Mouse (Mus musculus) small intestine, adult 2 months (tissue): Measurements from ENCODE around the gene Hddc2. TPM values are rescaled to one million over a fixed set of nuclear protein-coding genes. Genes with fewer than 3 reads are reported as not detected.

ENCODE experiments used
- H3K27ac ChIP-seq: fragments of 200-500 bp; 2 replicates; pipeline ENCODE4 v1.5.1; 2012; ENCODE audit warnings: low read depth, low read length, control low read depth, inconsistent platforms; ENCODE audit not compliant: insufficient read depth
- H3K27me3 ChIP-seq: fragments of 200-500 bp; 2 replicates; pipeline ENCODE4 v1.6.1; 2012; ENCODE audit warnings: mild to moderate bottlenecking, moderate library complexity, low read length, inconsistent platforms; ENCODE audit not compliant: control insufficient read depth, insufficient read depth
- H3K36me3 ChIP-seq: fragments of 200-500 bp; 2 replicates; pipeline ENCODE4 v1.6.1; 2012; ENCODE audit warnings: mild to moderate bottlenecking, low read length, control low read depth, inconsistent platforms; ENCODE audit not compliant: control insufficient read depth, insufficient read depth
- H3K4me1 ChIP-seq: fragments of 200-500 bp; 2 replicates; pipeline ENCODE4 v1.6.1; 2012; ENCODE audit warnings: low read length, inconsistent platforms, mixed read lengths; ENCODE audit not compliant: control insufficient read depth, insufficient read depth, insufficient read length
- H3K4me3 ChIP-seq: fragments of 200-500 bp; 2 replicates; pipeline ENCODE4 v1.5.1; 2012; ENCODE audit warnings: low read depth, mild to moderate bottlenecking, control low read depth, inconsistent platforms, low read length, moderate library complexity
- CTCF ChIP-seq: fragments of 200-500 bp; IDR thresholded peaks from 2 replicates; pipeline ENCODE4 v1.5.1; 2012; ENCODE audit warnings: low read depth, mild to moderate bottlenecking, control low read depth, inconsistent platforms, low read length, moderate library complexity, mixed read lengths; ENCODE audit not compliant: insufficient replicate concordance, insufficient read length; ENCODE audit errors: extremely low read depth
- POLR2A ChIP-seq: fragments of 200-500 bp; IDR thresholded peaks from 2 replicates; pipeline ENCODE4 v1.6.1; 2012; ENCODE audit warnings: low read depth, mild to moderate bottlenecking, control low read depth, inconsistent platforms, low read length, moderate library complexity
- WGBS: fragments of 180-500 bp; shearing (Covaris S2); methylation state at CpG from one replicate; pipeline ENCODE4 v1.1.7; 2018; 5-methylcytosine and 5-hydroxymethylcytosine counted together
- polyA plus RNA-seq: library from polyadenylated mRNA; depleted of rRNA; stranded (reverse); fragments of >200 nt; gene quantifications from 2 replicates; pipeline ENCODE4 v1.2.3, GENCODE M21; 2012; rRNA removed

Hddc2 gene
- polyA plus RNA-seq = 1.8 and 2.7 TPM in 2 replicates

DNA sequence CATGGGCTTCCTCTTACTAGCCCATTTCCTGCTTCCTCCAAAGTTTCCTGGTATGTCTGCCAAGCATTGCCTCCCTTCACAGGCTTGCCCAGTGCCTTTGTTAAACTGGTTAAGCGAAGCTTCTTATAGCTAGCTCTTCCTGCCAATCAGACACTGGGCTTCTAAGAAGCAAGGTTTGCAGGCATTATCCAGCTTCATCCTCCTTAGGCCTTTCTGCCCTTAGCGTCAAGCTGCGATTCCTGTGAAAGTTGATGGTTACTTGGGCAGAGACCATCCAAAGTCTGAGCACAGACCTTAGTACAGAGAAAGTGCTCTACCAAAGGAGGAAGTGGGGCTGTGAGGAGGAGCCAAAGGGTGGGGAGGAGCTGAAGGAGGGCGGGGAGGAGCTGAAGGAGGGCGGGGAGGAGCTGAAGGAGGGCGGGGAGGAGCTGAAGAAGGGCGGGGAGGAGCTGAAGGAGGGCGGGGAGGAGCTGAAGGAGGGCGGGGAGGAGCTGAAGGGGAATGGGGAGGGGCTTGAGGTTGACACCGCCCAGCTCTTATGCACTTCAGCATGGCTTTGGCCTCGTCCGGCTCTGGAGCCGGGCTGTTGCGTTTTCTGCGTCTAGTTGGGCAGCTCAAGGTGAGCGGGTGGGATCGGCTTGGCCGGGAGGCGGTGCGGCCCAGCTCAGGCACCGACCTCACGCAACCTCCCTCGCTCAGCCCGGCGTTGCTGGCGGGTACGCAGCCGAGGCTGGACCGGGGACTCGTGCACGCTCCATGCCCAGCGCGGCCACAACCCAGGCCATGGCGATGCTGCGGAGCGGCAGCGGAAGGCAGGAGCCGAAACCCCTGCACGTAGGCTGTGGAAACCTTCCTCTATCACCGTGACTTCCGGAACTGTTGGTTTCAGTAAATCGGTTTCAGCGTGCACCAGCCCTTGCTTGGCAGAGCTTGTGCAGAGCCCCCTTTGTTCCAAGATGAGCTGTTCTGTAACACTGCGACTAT is at the start of gene Hddc2:
Gene Hddc2, plus strand, starts transcription at position 519 of the 984 bp plus-strand sequence.
- Histone ChIP-seq H3K4me1 (no peaks in the 10 kb centered on the region), H3K4me3 (peak within 1 kb of the TSS; percentile 93), H3K36me3 (peaks cover 2% of the 10 kb centered on the region), H3K27me3 (no peaks in the 10 kb centered on the region), H3K27ac (peak within 1 kb of the TSS; percentile 88)
- 2% methylated on average over 41 of the region's 44 CpGs for WGBS
- TF ChIP-seq POLR2A (peak; percentile 80; the same call in 1 of the 2 replicates), CTCF (no peak)

DNA sequence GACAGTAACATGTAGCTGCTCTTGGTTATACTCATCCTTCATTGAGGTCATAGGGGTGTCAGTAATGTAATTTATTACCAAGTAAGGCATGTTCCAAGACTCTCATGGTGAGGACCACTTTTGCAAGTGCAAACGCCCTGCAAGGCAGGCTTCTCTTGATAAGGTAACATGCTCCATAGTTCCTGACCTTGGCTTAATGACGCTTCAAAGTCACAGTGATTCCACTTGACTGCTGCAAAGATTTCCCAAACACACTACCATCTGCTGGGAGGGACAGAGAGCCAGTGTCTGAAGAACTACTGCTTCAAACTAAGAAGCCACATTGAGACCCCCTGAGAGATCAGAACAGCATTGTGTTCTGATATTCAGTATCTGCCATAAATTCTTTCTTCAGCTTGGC is 40.4 kb upstream of the Hddc2 start:
- WGBS = 37% methylated on average over 2 of the region's 2 CpGs
- Histone ChIP-seq H3K27me3 (no peaks in the 10 kb centered on the region), H3K4me1 (no peaks in the 10 kb centered on the region), H3K36me3 (no peaks in the 10 kb centered on the region), H3K4me3 (no peak overlapping the region), H3K27ac (no peak overlapping the region)
- TF ChIP-seq CTCF (no peak), POLR2A (no peak)

DNA sequence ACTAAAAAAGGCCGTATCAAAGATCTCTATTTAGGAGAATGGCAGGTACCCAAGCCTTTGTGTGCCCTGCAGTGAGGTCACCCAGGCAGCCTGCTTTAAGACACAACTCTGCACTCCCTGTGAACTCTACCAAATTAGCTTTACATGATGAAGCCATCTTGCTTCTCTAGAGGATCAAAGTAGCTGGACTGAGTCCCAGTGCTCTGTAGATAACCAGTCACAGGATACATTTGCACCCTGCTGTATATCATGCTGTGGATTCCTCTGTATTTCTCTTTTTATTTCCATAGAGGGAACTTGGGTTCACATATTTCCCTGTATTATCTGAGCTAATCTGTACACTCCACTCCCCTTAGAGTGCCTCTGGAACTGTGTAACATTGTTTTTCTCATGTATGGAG is 40.0 kb upstream of the Hddc2 start:
- H3K36me3 ChIP-seq = no peaks in the 10 kb centered on the region
- H3K4me3 ChIP-seq = no peak overlapping the region
- no peak overlapping the region for H3K27ac ChIP-seq
- WGBS = 71% methylated on average over 1 of the region's 1 CpGs
- no peaks in the 10 kb centered on the region for H3K4me1 ChIP-seq
- no peaks in the 10 kb centered on the region for H3K27me3 ChIP-seq
- no peak for TF ChIP-seq CTCF
- no peak for TF ChIP-seq POLR2A

DNA sequence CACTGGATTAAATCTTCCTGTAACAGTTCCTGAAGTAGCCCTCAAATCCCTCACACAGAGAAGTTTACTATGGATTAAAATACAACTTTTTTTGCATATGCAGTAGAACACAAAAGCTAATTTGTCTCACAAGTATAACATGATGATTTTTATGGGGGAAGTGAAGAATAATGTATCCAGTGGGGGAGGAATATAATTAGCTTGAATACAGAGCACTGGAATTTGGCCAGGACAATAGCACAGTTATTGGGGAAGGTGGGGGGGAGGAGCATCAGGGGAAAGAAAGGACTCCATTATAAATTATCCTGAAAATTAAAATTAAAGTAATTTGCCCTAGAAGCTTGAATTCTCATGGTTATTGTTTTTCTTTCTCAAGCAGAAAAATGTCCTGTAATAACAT is 25.4 kb upstream of the Hddc2 start:
- Histone ChIP-seq H3K36me3 (no peaks in the 10 kb centered on the region), H3K4me1 (no peaks in the 10 kb centered on the region), H3K27ac (no peak overlapping the region), H3K4me3 (no peak overlapping the region), H3K27me3 (no peaks in the 10 kb centered on the region)
- TF ChIP-seq CTCF (no peak), POLR2A (no peak)

DNA sequence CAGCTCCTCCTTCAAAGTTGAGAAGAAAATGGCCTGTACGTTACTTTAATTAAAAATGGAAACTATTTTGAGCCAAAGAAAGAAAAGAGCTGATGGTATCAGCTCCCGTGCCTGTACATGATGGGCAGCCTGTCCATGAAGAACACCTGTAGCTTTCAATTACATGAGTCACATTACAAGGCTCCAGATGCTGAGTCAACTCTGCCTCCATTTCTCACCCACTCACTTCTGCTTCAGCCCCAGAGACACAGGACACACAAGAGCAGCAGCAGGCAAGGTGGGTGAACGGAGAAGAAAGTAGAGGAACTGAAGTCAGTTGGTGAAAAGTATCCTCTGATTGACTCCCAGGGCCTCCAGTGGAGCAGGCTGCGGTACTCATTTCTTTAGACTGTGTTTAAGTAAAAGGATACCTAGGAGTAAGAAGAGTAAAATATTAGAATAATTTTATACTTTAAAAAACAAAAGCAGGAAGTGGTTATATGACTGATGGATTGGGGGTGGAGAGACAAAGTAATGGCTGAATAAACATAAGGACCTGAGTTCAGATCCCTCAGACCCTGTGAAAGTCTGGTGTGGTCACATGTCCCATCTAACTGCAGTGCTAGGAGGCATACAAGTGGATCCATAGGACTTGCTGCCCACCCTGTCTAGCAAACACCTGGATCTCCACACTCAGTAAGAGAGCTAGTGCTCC is 24.3 kb upstream of the Hddc2 start:
- 84% methylated on average over 4 of the region's 4 CpGs for WGBS
- TF ChIP-seq CTCF (no peak), POLR2A (no peak)
- no peaks in the 10 kb centered on the region for H3K27me3 ChIP-seq
- H3K36me3 ChIP-seq = no peaks in the 10 kb centered on the region
- no peak overlapping the region for H3K27ac ChIP-seq
- H3K4me3 ChIP-seq = no peak overlapping the region
- H3K4me1 ChIP-seq = no peaks in the 10 kb centered on the region

DNA sequence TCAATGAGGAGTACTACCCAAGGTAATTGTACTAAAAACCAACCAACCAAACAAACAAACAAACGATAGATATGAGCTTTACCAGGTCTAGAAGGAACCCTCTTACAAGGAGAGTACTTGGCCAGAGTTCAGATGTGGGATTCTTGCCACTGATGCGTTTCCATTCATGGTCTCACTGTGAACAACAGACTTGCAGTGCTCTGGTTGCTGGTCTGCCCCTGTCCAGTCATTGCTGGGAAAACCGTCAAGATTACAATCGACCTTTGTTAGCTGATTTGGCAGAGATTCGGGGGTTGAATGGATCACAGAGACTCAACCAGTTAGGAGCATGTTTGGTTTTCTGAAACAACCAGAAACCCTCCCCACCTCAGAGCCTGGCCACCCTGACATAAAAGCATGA is 17.5 kb upstream of the Hddc2 start:
- no peak for TF ChIP-seq CTCF
- no peak for TF ChIP-seq POLR2A
- H3K4me1 ChIP-seq = no peaks in the 10 kb centered on the region
- H3K27me3 ChIP-seq = no peaks in the 10 kb centered on the region
- WGBS = 40% methylated on average over 5 of the region's 5 CpGs
- H3K27ac ChIP-seq = no peak overlapping the region
- no peak overlapping the region for H3K4me3 ChIP-seq
- H3K36me3 ChIP-seq = no peaks in the 10 kb centered on the region

DNA sequence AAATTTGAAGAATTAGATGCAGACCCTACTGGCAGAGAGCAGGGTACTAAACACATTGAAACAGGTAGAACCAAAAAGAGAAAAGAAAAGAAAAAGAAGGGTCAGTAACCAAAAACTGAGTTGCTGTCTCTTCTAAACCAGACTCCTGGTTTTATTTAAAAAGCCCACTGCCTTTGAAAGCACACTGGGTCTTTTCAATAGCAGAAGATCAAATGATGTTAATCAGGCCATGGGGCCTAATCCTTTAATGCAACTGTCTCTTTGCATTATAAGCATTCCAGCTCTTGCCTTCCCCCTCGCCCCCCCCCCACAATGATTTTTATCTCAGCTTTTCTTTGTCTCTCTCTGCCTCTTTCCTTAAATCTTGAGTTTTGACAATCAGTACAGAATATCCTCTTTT is 16.7 kb upstream of the Hddc2 start:
- WGBS = 27% methylated on average over 1 of the region's 1 CpGs
- TF ChIP-seq CTCF = no peak
- no peak for TF ChIP-seq POLR2A

More for the DNA sequence above, 16.7 kb upstream of the Hddc2 start:
- Histone ChIP-seq H3K27me3 (no peaks in the 10 kb centered on the region), H3K27ac (no peak overlapping the region), H3K4me1 (no peaks in the 10 kb centered on the region), H3K36me3 (no peaks in the 10 kb centered on the region), H3K4me3 (no peak overlapping the region)
